Mouse (Mus musculus): Measurements from ENCODE around the gene Pianp. TPM values are rescaled to one million over a fixed set of nuclear protein-coding genes. Genes with fewer than 3 reads are reported as not detected.

Pianp gene
- 0.05 and 0.15 TPM in 2 replicates for polyA plus RNA-seq (2015; fragmentation: Nextera tagmentation; extraction: Ambion mirVana)

- Histone ChIP-seq H3K4me3 (replicated peaks) (peak within 1 kb of the TSS; percentile 49), H3K36me3 (no peaks in the 10 kb centered on the region), H3K4me1 (replicated peaks) (peaks cover 9% of the 10 kb centered on the region), H3K4me2 (peak within 1 kb of the TSS; percentile 72), H3K27ac (no peak within 1 kb of the TSS), H3K9ac (no peak within 1 kb of the TSS), H3K27me3 (peaks cover 100% of the 10 kb centered on the region), H3K9me3 (replicated peaks) (no peaks in the 10 kb centered on the region)
- peak; percentile 30 for DNase-seq
- 1% methylated on average over 65 of the region's 78 CpGs for WGBS (ENCODE audit: insufficient replicate concordance)
- peak; percentile 44 for ATAC-seq (ENCODE audit: low read depth)
Observed at GRCm38 (mm10) chr6:124996551-124997501, at the start of gene Pianp. Gene Pianp, plus strand, starts transcription at chr6:124996694.

- Histone ChIP-seq H3K4me1 (replicated peaks) (no peaks in the 10 kb centered on the region), H3K27ac (no peak overlapping the region), H3K4me3 (replicated peaks) (no peak overlapping the region), H3K27me3 (no peaks in the 10 kb centered on the region), H3K9ac (no peak overlapping the region), H3K9me3 (replicated peaks) (peaks cover 9% of the 10 kb centered on the region; the same call in 1 of the 2 replicates), H3K4me2 (no peak overlapping the region), H3K36me3 (peaks cover 35% of the 10 kb centered on the region)
- DNase-seq = no peak
- 75% methylated on average over 2 of the region's 2 CpGs for WGBS (ENCODE audit: insufficient replicate concordance)
- no peak for ATAC-seq (ENCODE audit: low read depth)
Observed at GRCm38 (mm10) chr6:124953991-124954715, 42.3 kb upstream of the Pianp start.

GRCm38 (mm10) chr6:124955212-124955611 is 41.3 kb upstream of the Pianp start:
- no peak overlapping the region for H3K27ac ChIP-seq
- H3K4me2 ChIP-seq = no peak overlapping the region
- no peak overlapping the region for H3K9ac ChIP-seq
- peaks cover 9% of the 10 kb centered on the region; the same call in 1 of the 2 replicates for H3K9me3 ChIP-seq (replicated peaks)
- H3K4me1 ChIP-seq (replicated peaks) = no peaks in the 10 kb centered on the region
- H3K27me3 ChIP-seq = no peaks in the 10 kb centered on the region
- ATAC-seq (ENCODE audit: low read depth) (no peak), DNase-seq (no peak)
- peaks cover 46% of the 10 kb centered on the region for H3K36me3 ChIP-seq
- no peak overlapping the region for H3K4me3 ChIP-seq (replicated peaks)
- WGBS (ENCODE audit: insufficient replicate concordance) = 82% methylated on average over 4 of the region's 4 CpGs

- 70% methylated on average over 3 of the region's 3 CpGs for WGBS (ENCODE audit: insufficient replicate concordance)
- H3K36me3 ChIP-seq = peaks cover 71% of the 10 kb centered on the region
- no peak for ATAC-seq (ENCODE audit: low read depth)
Observed at GRCm38 (mm10) chr6:124958127-124958526, 38.4 kb upstream of the Pianp start.

GRCm38 (mm10) chr6:124959960-124960359 is 36.5 kb upstream of the Pianp start:
- no peak overlapping the region for H3K4me3 ChIP-seq (replicated peaks)
- ATAC-seq (ENCODE audit: low read depth) = no peak
- no peak overlapping the region for H3K9ac ChIP-seq
- H3K27me3 ChIP-seq = no peaks in the 10 kb centered on the region
- H3K4me1 ChIP-seq (replicated peaks) = peaks cover 16% of the 10 kb centered on the region
- H3K36me3 ChIP-seq = peaks cover 71% of the 10 kb centered on the region
- H3K4me2 ChIP-seq = no peak overlapping the region
- H3K27ac ChIP-seq = no peak overlapping the region
- H3K9me3 ChIP-seq (replicated peaks) = no peaks in the 10 kb centered on the region
- 84% methylated on average over 13 of the region's 13 CpGs for WGBS (ENCODE audit: insufficient replicate concordance)
- DNase-seq = no peak

More at GRCm38 (mm10) chr6:124958127-124958526, 38.4 kb upstream of the Pianp start:
- Histone ChIP-seq H3K4me1 (replicated peaks) (no peaks in the 10 kb centered on the region), H3K9me3 (replicated peaks) (no peaks in the 10 kb centered on the region), H3K4me2 (no peak overlapping the region), H3K27me3 (no peaks in the 10 kb centered on the region), H3K27ac (no peak overlapping the region), H3K4me3 (replicated peaks) (no peak overlapping the region), H3K9ac (no peak overlapping the region)
- no peak for DNase-seq

GRCm38 (mm10) chr6:124961021-124961420 is 35.5 kb upstream of the Pianp start:
- DNase-seq = no peak
- ATAC-seq (ENCODE audit: low read depth) = no peak
- Histone ChIP-seq H3K27me3 (no peaks in the 10 kb centered on the region), H3K9me3 (replicated peaks) (no peaks in the 10 kb centered on the region), H3K4me3 (replicated peaks) (no peak overlapping the region), H3K27ac (no peak overlapping the region), H3K4me1 (replicated peaks) (peaks cover 22% of the 10 kb centered on the region), H3K4me2 (no peak overlapping the region), H3K9ac (no peak overlapping the region; the same call in 1 of the 2 replicates), H3K36me3 (peaks cover 63% of the 10 kb centered on the region)
- 90% methylated on average over 12 of the region's 12 CpGs for WGBS (ENCODE audit: insufficient replicate concordance)

- Histone ChIP-seq H3K4me3 (replicated peaks) (peak overlapping the region; percentile 76), H3K4me1 (replicated peaks) (peaks cover 33% of the 10 kb centered on the region), H3K4me2 (peak overlapping the region; percentile 87), H3K9ac (peak overlapping the region; percentile 85), H3K36me3 (peaks cover 39% of the 10 kb centered on the region), H3K27me3 (no peaks in the 10 kb centered on the region), H3K9me3 (replicated peaks) (peaks cover 3% of the 10 kb centered on the region; the same call in 1 of the 2 replicates), H3K27ac (peak overlapping the region; percentile 78)
- 10% methylated on average over 16 of the region's 16 CpGs for WGBS (ENCODE audit: insufficient replicate concordance)
- 0 out of 2 replicates have a peak, but pooled peaks have one; percentile 9 for ATAC-seq (ENCODE audit: low read depth)
- DNase-seq = peak; percentile 9
Observed at GRCm38 (mm10) chr6:124964638-124965037, 31.9 kb upstream of the Pianp start.

- peak within 1 kb of the TSS; percentile 76 for H3K4me3 ChIP-seq (replicated peaks)
- no peaks in the 10 kb centered on the region for H3K27me3 ChIP-seq
- H3K9me3 ChIP-seq (replicated peaks) = peaks cover 3% of the 10 kb centered on the region; the same call in 1 of the 2 replicates
- under 1% methylated on average over 68 of the region's 68 CpGs for WGBS (ENCODE audit: insufficient replicate concordance)
- peaks cover 34% of the 10 kb centered on the region for H3K36me3 ChIP-seq
- ATAC-seq (ENCODE audit: low read depth) = peak; percentile 94
- H3K4me2 ChIP-seq = peak within 1 kb of the TSS; percentile 87
- peaks cover 33% of the 10 kb centered on the region for H3K4me1 ChIP-seq (replicated peaks)
- H3K9ac ChIP-seq = peak within 1 kb of the TSS; percentile 85
- DNase-seq = peak; percentile 91
- peak within 1 kb of the TSS; percentile 78 for H3K27ac ChIP-seq
Observed at GRCm38 (mm10) chr6:124965088-124965719, 31.3 kb upstream of the Pianp start, which contains the start of gene Cops7a. Gene Cops7a, minus strand, starts transcription at chr6:124965538.

- peak overlapping the region; percentile 87 for H3K4me2 ChIP-seq
- H3K36me3 ChIP-seq = peaks cover 29% of the 10 kb centered on the region
- WGBS (ENCODE audit: insufficient replicate concordance) = 4% methylated on average over 15 of the region's 15 CpGs
- 0 out of 2 replicates have a peak, but pooled peaks cover 4% of the 10 kb centered on the region for H3K27me3 ChIP-seq
- H3K9ac ChIP-seq = peak overlapping the region; percentile 85
- H3K9me3 ChIP-seq (replicated peaks) = peaks cover 3% of the 10 kb centered on the region; the same call in 1 of the 2 replicates
- H3K4me1 ChIP-seq (replicated peaks) = peaks cover 33% of the 10 kb centered on the region
- DNase-seq (no peak), ATAC-seq (ENCODE audit: low read depth) (no peak)
- H3K4me3 ChIP-seq (replicated peaks) = peak overlapping the region; percentile 76
- H3K27ac ChIP-seq = peak overlapping the region; percentile 78
Observed at GRCm38 (mm10) chr6:124965747-124966146, 30.7 kb upstream of the Pianp start.

- H3K36me3 ChIP-seq = peaks cover 21% of the 10 kb centered on the region
- DNase-seq (no peak), ATAC-seq (ENCODE audit: low read depth) (no peak)
- peak overlapping the region; percentile 76 for H3K4me3 ChIP-seq (replicated peaks)
- H3K9ac ChIP-seq = peak overlapping the region; percentile 85
- 0 out of 2 replicates have a peak, but pooled peaks cover 4% of the 10 kb centered on the region for H3K27me3 ChIP-seq
- WGBS (ENCODE audit: insufficient replicate concordance) = 96% methylated on average over 7 of the region's 7 CpGs
- peaks cover 3% of the 10 kb centered on the region; the same call in 1 of the 2 replicates for H3K9me3 ChIP-seq (replicated peaks)
- peak overlapping the region; percentile 87 for H3K4me2 ChIP-seq
- peaks cover 33% of the 10 kb centered on the region for H3K4me1 ChIP-seq (replicated peaks)
- H3K27ac ChIP-seq = no peak overlapping the region
Observed at GRCm38 (mm10) chr6:124966466-124967118, 29.9 kb upstream of the Pianp start.

Data from liver, embryonic 13.5 days (tissue).